ENCODE assay signal across 8 mouse cellular contexts in the genomic region with DNA sequence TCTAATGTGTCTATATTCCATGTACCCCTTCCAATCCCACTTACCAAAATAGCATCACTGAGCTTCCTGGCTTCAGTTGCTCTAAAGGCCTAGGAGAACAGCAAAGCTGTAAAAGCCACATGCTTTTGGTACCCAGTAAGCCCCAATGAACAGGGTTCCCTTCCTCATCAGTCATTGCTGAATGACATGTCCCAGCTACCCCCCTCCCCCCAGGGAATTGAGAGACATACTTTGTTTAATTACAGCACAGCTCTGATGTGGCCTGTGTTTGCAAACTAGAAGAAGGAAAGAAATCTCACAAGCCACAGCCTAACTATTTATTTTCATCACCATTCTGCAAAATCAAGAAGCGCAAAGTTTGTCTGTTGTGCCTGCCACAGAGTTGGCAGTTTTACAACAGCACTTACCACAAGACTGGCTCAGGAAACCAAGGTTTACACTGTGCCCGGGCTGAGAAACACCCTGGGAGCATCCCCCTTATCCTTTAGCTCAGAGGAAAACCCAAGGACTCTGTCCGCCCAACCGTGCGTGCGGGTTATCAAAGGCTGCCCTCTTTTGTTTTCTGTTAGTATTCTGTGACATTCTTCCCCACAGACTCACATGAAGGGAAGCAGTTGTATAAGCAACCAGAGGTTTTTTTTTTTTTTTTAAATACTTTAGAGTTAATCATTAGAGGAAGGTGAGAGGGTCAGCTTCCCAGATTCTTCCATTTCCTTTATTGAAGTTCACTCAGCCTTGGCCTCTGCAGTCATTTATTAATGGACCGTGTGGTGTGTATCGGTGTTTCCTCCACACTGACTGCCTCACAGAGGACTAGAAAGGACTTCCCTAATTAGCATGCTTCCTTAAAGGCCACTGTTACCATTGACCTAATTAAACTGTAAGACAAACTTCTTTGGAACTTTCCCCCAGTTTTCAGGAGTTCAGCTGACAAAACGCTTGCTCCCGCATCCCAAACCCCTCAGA.
DNase-seq lines count a peak whose midpoint lies in the region; ATAC-seq lines count a peak whose summit lies in the region.

No protein-coding gene starts in this region.

- no peaks in the 10 kb centered on the region for H3K36me3 ChIP-seq in forebrain, embryonic 13.5 days (ENCODE audit: poor library complexity, severe bottlenecking)
- no peaks in the 10 kb centered on the region for H3K36me3 ChIP-seq in forebrain, embryonic 12.5 days (replicated peaks)
- H3K36me3 ChIP-seq in intestine, embryonic 15.5 days = no peaks in the 10 kb centered on the region
- no peaks in the 10 kb centered on the region for H3K36me3 ChIP-seq in stomach, embryonic 16.5 days (ENCODE audit: control insufficient read depth, insufficient read depth, low read length)

- peak; percentile 49 for DNase-seq in adrenal gland, postnatal 14 days
- peak; percentile 51 to 60 for DNase-seq in lung, adult 18-20 months
- no peak for DNase-seq in gastrocnemius, adult 18-20 months (ENCODE audit: low spot score)
- no peak for DNase-seq in layer of hippocampus, adult 11-12 months (ENCODE audit: low spot score)

- 0 out of 2 replicates have a peak, but pooled peaks have one; percentile 34 for ATAC-seq in forebrain, embryonic 13.5 days
- no peak for ATAC-seq in forebrain, embryonic 12.5 days (ENCODE audit: low FRiP score)
- ATAC-seq in intestine, embryonic 15.5 days = peak; percentile 72
- peak; percentile 48; the same call in 1 of the 2 replicates for ATAC-seq in stomach, embryonic 16.5 days (ENCODE audit: insufficient read depth, low FRiP score)

- H3K27ac ChIP-seq in forebrain, embryonic 13.5 days = no peak overlapping the region
- no peak overlapping the region for H3K27ac ChIP-seq in forebrain, embryonic 12.5 days
- 0 out of 2 replicates have a peak overlapping the region, but pooled peaks have one; percentile 11 for H3K27ac ChIP-seq in intestine, embryonic 15.5 days
- no peak overlapping the region; the same call in 1 of the 2 replicates for H3K27ac ChIP-seq in stomach, embryonic 16.5 days (ENCODE audit: low read length)

- H3K27me3 ChIP-seq in forebrain, embryonic 13.5 days = peaks cover 17% of the 10 kb centered on the region; the same call in 1 of the 2 replicates
- H3K27me3 ChIP-seq in forebrain, embryonic 12.5 days = peaks cover 27% of the 10 kb centered on the region
- H3K27me3 ChIP-seq in intestine, embryonic 15.5 days (replicated peaks) = no peaks in the 10 kb centered on the region
- H3K27me3 ChIP-seq in stomach, embryonic 16.5 days (ENCODE audit: control insufficient read depth, insufficient read depth, low read length) = no peaks in the 10 kb centered on the region

- H3K9ac ChIP-seq in forebrain, embryonic 13.5 days = no peak overlapping the region
- H3K9ac ChIP-seq in forebrain, embryonic 12.5 days = no peak overlapping the region
- no peak overlapping the region for H3K9ac ChIP-seq in intestine, embryonic 15.5 days
- H3K9ac ChIP-seq in stomach, embryonic 16.5 days (ENCODE audit: low read length) = no peak overlapping the region

- peaks cover 14% of the 10 kb centered on the region for H3K4me1 ChIP-seq in forebrain, embryonic 13.5 days
- H3K4me1 ChIP-seq in forebrain, embryonic 12.5 days = peaks cover 20% of the 10 kb centered on the region
- H3K4me1 ChIP-seq in intestine, embryonic 15.5 days (replicated peaks) = peaks cover 7% of the 10 kb centered on the region; the same call in 1 of the 2 replicates
- peaks cover 10% of the 10 kb centered on the region; the same call in 1 of the 2 replicates for H3K4me1 ChIP-seq in stomach, embryonic 16.5 days (ENCODE audit: control insufficient read depth, insufficient read depth, low read length)

- no peak overlapping the region for H3K4me2 ChIP-seq in forebrain, embryonic 13.5 days
- no peak overlapping the region for H3K4me2 ChIP-seq in forebrain, embryonic 12.5 days
- no peak overlapping the region for H3K4me2 ChIP-seq in intestine, embryonic 15.5 days (replicated peaks)
- no peak overlapping the region for H3K4me2 ChIP-seq in stomach, embryonic 16.5 days (ENCODE audit: low read depth, low read length)

- H3K4me3 ChIP-seq in forebrain, embryonic 13.5 days = no peak overlapping the region
- no peak overlapping the region for H3K4me3 ChIP-seq in forebrain, embryonic 12.5 days (replicated peaks)
- H3K4me3 ChIP-seq in intestine, embryonic 15.5 days (replicated peaks) = no peak overlapping the region
- H3K4me3 ChIP-seq in stomach, embryonic 16.5 days (replicated peaks; ENCODE audit: low read length) = no peak overlapping the region

- no peaks in the 10 kb centered on the region for H3K9me3 ChIP-seq in forebrain, embryonic 13.5 days (replicated peaks)
- no peaks in the 10 kb centered on the region for H3K9me3 ChIP-seq in forebrain, embryonic 12.5 days
- H3K9me3 ChIP-seq in intestine, embryonic 15.5 days = no peaks in the 10 kb centered on the region
- no peaks in the 10 kb centered on the region for H3K9me3 ChIP-seq in stomach, embryonic 16.5 days (replicated peaks; ENCODE audit: control insufficient read depth, low read length)

- WGBS in forebrain, embryonic 13.5 days = 9% methylated on average over 10 of the region's 10 CpGs
- WGBS in forebrain, embryonic 12.5 days = 15% methylated on average over 10 of the region's 10 CpGs
- 35% methylated on average over 10 of the region's 10 CpGs for WGBS in intestine, embryonic 15.5 days
- 34% methylated on average over 10 of the region's 10 CpGs for WGBS in stomach, embryonic 16.5 days

Comparison
In these comparisons a context has a peak if more than half of its experiments do, and no peak if none do; other contexts are left out.
1. DNase-seq: peak in adrenal gland, postnatal 14 days (single experiment) and lung, adult 18-20 months (2 of 2); none in gastrocnemius, adult 18-20 months (single experiment) and layer of hippocampus, adult 11-12 months (single experiment).